Comparison of ENCODE assay signal across 10 mouse cellular contexts in genomic region chr10:76117966-76118365, GRCm38 (mm10). TPM values are rescaled to one million over a fixed set of nuclear protein-coding genes. Genes with fewer than 3 reads are reported as not detected.
DNase-seq lines count a peak whose midpoint lies in the region; ATAC-seq and TF ChIP-seq lines count a peak whose summit lies in the region.
"Had no signal": no experiment of that assay in that cellular context is flagged by ENCODE, and none has a peak within 500 bp of the region (broad histone marks: within the 10 kb centered on the region; RNA-seq: fewer than 3 reads in every experiment).

No protein-coding gene starts in this region.

- H3K4me1 ChIP-seq in hindbrain, embryonic 11.5 days (replicated peaks; ENCODE audit: control insufficient read depth, insufficient read depth, low read length) = no peaks in the 10 kb centered on the region
- H3K4me1 ChIP-seq in hindbrain, embryonic 14.5 days (replicated peaks; ENCODE audit: control insufficient read depth, insufficient read depth, low read length) = no peaks in the 10 kb centered on the region
- no peaks in the 10 kb centered on the region for H3K4me1 ChIP-seq in heart, postnatal 0 days (ENCODE audit: control insufficient read depth, insufficient read depth)
- no peaks in the 10 kb centered on the region for H3K4me1 ChIP-seq in neural tube, embryonic 11.5 days (ENCODE audit: control insufficient read depth, insufficient read depth, low read length)
- H3K4me1 ChIP-seq: embryonic facial prominence, embryonic 12.5 days had no signal

- WGBS in hindbrain, embryonic 11.5 days = 33% methylated on average over 5 of the region's 5 CpGs
- WGBS in hindbrain, embryonic 14.5 days = 34% methylated on average over 5 of the region's 5 CpGs
- 33% methylated on average over 5 of the region's 5 CpGs for WGBS in heart, postnatal 0 days
- WGBS in neural tube, embryonic 11.5 days = 35% methylated on average over 5 of the region's 5 CpGs

- no peak overlapping the region for H3K27ac ChIP-seq in hindbrain, embryonic 11.5 days (ENCODE audit: low read depth, low read length)
- no peak overlapping the region for H3K27ac ChIP-seq in hindbrain, embryonic 14.5 days
- H3K27ac ChIP-seq in heart, postnatal 0 days (ENCODE audit: low read depth) = no peak overlapping the region
- H3K27ac ChIP-seq in neural tube, embryonic 11.5 days (ENCODE audit: low read depth, low read length) = no peak overlapping the region
- H3K27ac ChIP-seq: embryonic facial prominence, embryonic 12.5 days had no signal

- no peaks in the 10 kb centered on the region for H3K27me3 ChIP-seq in hindbrain, embryonic 11.5 days (ENCODE audit: control insufficient read depth, insufficient read depth, low read length)
- no peaks in the 10 kb centered on the region for H3K27me3 ChIP-seq in hindbrain, embryonic 14.5 days (ENCODE audit: control insufficient read depth, insufficient read depth, low read length)
- H3K27me3 ChIP-seq in heart, postnatal 0 days (ENCODE audit: control insufficient read depth, insufficient read depth, low read length) = no peaks in the 10 kb centered on the region
- H3K27me3 ChIP-seq in neural tube, embryonic 11.5 days (ENCODE audit: control insufficient read depth, insufficient read depth, low read length) = no peaks in the 10 kb centered on the region
- H3K27me3 ChIP-seq: embryonic facial prominence, embryonic 12.5 days had no signal

- no peaks in the 10 kb centered on the region for H3K9me3 ChIP-seq in hindbrain, embryonic 11.5 days (ENCODE audit: control insufficient read depth, low read length)
- H3K9me3 ChIP-seq in hindbrain, embryonic 14.5 days (ENCODE audit: control insufficient read depth, low read length) = no peaks in the 10 kb centered on the region
- no peaks in the 10 kb centered on the region for H3K9me3 ChIP-seq in heart, postnatal 0 days (replicated peaks; ENCODE audit: control insufficient read depth, low read length)
- H3K9me3 ChIP-seq in neural tube, embryonic 11.5 days (ENCODE audit: control insufficient read depth, low read length) = no peaks in the 10 kb centered on the region
- H3K9me3 ChIP-seq: embryonic facial prominence, embryonic 12.5 days had no signal

- no peaks in the 10 kb centered on the region for H3K36me3 ChIP-seq in hindbrain, embryonic 11.5 days (ENCODE audit: control insufficient read depth, insufficient read depth, low read length)
- no peaks in the 10 kb centered on the region for H3K36me3 ChIP-seq in hindbrain, embryonic 14.5 days (replicated peaks; ENCODE audit: control insufficient read depth, insufficient read depth)
- H3K36me3 ChIP-seq in heart, postnatal 0 days (replicated peaks; ENCODE audit: control insufficient read depth, insufficient read depth, low read length) = no peaks in the 10 kb centered on the region
- H3K36me3 ChIP-seq in neural tube, embryonic 11.5 days (ENCODE audit: control insufficient read depth, insufficient read depth, low read length) = no peaks in the 10 kb centered on the region
- H3K36me3 ChIP-seq: embryonic facial prominence, embryonic 12.5 days had no signal

- no peak overlapping the region for H3K4me3 ChIP-seq in hindbrain, embryonic 11.5 days (ENCODE audit: low read depth, low read length)
- no peak overlapping the region for H3K4me3 ChIP-seq in hindbrain, embryonic 14.5 days (replicated peaks; ENCODE audit: low read length)
- H3K4me3 ChIP-seq in heart, postnatal 0 days (ENCODE audit: low read depth, low read length) = no peak overlapping the region
- H3K4me3 ChIP-seq in neural tube, embryonic 11.5 days (ENCODE audit: low read depth, low read length) = no peak overlapping the region
- H3K4me3 ChIP-seq: embryonic facial prominence, embryonic 12.5 days had no signal

- no peak for TF ChIP-seq EP300 in heart, postnatal 0 days (IDR thresholded peaks at IDR 0.05; ENCODE audit: low read depth)

- peak; percentile 49 for DNase-seq in hindbrain, embryonic 11.5 days (ENCODE audit: low spot score)
- DNase-seq in hindbrain, embryonic 14.5 days (ENCODE audit: low spot score) = no peak
- peak; percentile 37 for DNase-seq in Muller cell, postnatal 12 days (ENCODE audit: inconsistent ontology term)
- peak; percentile 25 for DNase-seq in cerebellum, adult 8-10 months
- DNase-seq in heart, postnatal 0 days (ENCODE audit: low spot score) = peak; percentile 21
- DNase-seq in layer of hippocampus, postnatal 25 days (ENCODE audit: extremely low spot score in 1 of 2, low spot score in 1 of 2) = peak; percentile 7 to 57
- DNase-seq in neural tube, embryonic 11.5 days (ENCODE audit: low spot score) = peak; percentile 52
- DNase-seq in thymus, postnatal 10 days (ENCODE audit: low spot score in 2 of 2) = peak; percentile 22 to 73

- no peak for ATAC-seq in hindbrain, embryonic 11.5 days (ENCODE audit: low FRiP score)
- no peak for ATAC-seq in hindbrain, embryonic 14.5 days (ENCODE audit: low FRiP score)
- no peak for ATAC-seq in heart, postnatal 0 days (ENCODE audit: insufficient read depth, low read depth)
- ATAC-seq in neural tube, embryonic 11.5 days (ENCODE audit: insufficient read depth, low FRiP score, low TSS enrichment) = no peak

- no peak overlapping the region for H3K9ac ChIP-seq in hindbrain, embryonic 11.5 days (ENCODE audit: low read depth, low read length)
- H3K9ac ChIP-seq in hindbrain, embryonic 14.5 days = no peak overlapping the region
- H3K9ac ChIP-seq in heart, postnatal 0 days (replicated peaks; ENCODE audit: low read depth, low read length) = no peak overlapping the region
- H3K9ac ChIP-seq in neural tube, embryonic 11.5 days (ENCODE audit: low read length) = no peak overlapping the region
- H3K9ac ChIP-seq: embryonic facial prominence, embryonic 12.5 days had no signal

- peak; percentile 49 for TF ChIP-seq CTCF in heart, postnatal 0 days (IDR thresholded peaks at IDR 0.05; ENCODE audit: low read depth)

- H3K4me2 ChIP-seq in hindbrain, embryonic 11.5 days (replicated peaks; ENCODE audit: low read depth, low read length) = no peak overlapping the region
- H3K4me2 ChIP-seq in hindbrain, embryonic 14.5 days (replicated peaks) = no peak overlapping the region
- no peak overlapping the region for H3K4me2 ChIP-seq in heart, postnatal 0 days (ENCODE audit: low read depth, low read length)
- H3K4me2 ChIP-seq in neural tube, embryonic 11.5 days (ENCODE audit: low read depth) = no peak overlapping the region
- H3K4me2 ChIP-seq: embryonic facial prominence, embryonic 12.5 days had no signal

RNA-seq across cellular contexts. Expression of gene Slc5a4b, which starts 7.2 kb away (rescaled TPM):
- not detected in 2 replicates for polyA plus RNA-seq in hindbrain, embryonic 11.5 days (2014; fragmentation: Nextera tagmentation; extraction: Ambion mirVana)
- not detected in 2 replicates for polyA plus RNA-seq in hindbrain, embryonic 14.5 days (2014; fragmentation: Nextera tagmentation; extraction: Ambion mirVana)
- total RNA-seq in heart, postnatal 0 days (2014; rRNA removed; ENCODE audit: low replicate concordance) = not detected in 2 replicates
- not detected in 2 replicates for polyA plus RNA-seq in heart, postnatal 0 days (2015; fragmentation: Nextera tagmentation; extraction: Ambion mirVana)
- total RNA-seq in layer of hippocampus, postnatal 25 days (2021) = not detected
- not detected in 2 replicates for polyA plus RNA-seq in neural tube, embryonic 11.5 days (2014; fragmentation: Nextera tagmentation; extraction: Ambion mirVana)
- polyA plus RNA-seq: lung, embryonic 16.5 days had no signal

RNA-seq across cellular contexts. Expression of gene Slc5a4a, which starts 29.3 kb away (rescaled TPM):
- 0.10 TPM in 1 of 2 replicates, not detected in the other for polyA plus RNA-seq in hindbrain, embryonic 11.5 days (2014; fragmentation: Nextera tagmentation; extraction: Ambion mirVana)
- not detected in 2 replicates for polyA plus RNA-seq in hindbrain, embryonic 14.5 days (2014; fragmentation: Nextera tagmentation; extraction: Ambion mirVana)
- not detected in 2 replicates for total RNA-seq in heart, postnatal 0 days (2014; rRNA removed; ENCODE audit: low replicate concordance)
- not detected in 2 replicates for polyA plus RNA-seq in heart, postnatal 0 days (2015; fragmentation: Nextera tagmentation; extraction: Ambion mirVana)
- total RNA-seq in layer of hippocampus, postnatal 25 days (2021) = not detected
- not detected in 2 replicates for polyA plus RNA-seq in neural tube, embryonic 11.5 days (2014; fragmentation: Nextera tagmentation; extraction: Ambion mirVana)
- polyA plus RNA-seq: embryonic facial prominence, embryonic 12.5 days; lung, embryonic 16.5 days had no signal
